Mouse (Mus musculus): ENCODE results near the gene Dhx9.
A peak's percentile ranks its signal among the peaks of the same experiment; 100 is the strongest.
"Not testable (repeated sequence)": the region's sequence is repeated elsewhere in the genome, so short reads cannot be mapped to it uniquely, and the experiment has no call there.

Dhx9 gene

GRCm38 (mm10) chr1:153487500-153487879 is at the start of gene Dhx9:
Dhx9 (minus strand) TSS chr1:153487660.
- DNase-seq (ENCODE audit: low spot score): peak; percentile 94

DNA sequence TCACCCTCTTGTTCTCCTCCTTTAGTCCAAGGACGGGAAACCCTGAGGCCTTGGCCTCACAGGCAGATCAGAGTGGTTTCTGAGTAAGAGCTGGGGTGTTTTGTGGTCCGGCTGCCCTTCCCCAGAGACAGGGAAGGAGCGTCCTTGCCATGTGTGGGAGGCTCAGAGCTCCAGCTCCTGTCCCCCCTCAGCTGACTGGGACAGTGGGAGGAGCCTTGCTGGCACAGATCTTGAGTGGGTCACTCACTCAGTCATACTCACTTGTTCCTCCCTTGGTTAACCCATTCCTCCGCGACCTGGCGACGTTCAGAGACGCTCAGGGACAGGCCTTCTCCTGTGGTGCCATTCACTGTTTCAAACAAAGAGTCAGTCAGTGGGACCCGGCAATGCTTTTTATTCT is 48.2 kb upstream of the Dhx9 start:
- no peak for DNase-seq (ENCODE audit: low spot score)

GRCm38 (mm10) chr1:153532896-153533295 is 45.4 kb upstream of the Dhx9 start:
- not testable (repeated sequence) for DNase-seq (ENCODE audit: low spot score)

GRCm38 (mm10) chr1:153532234-153532841 is 44.9 kb upstream of the Dhx9 start:
- DNase-seq (ENCODE audit: low spot score): no peak

DNA sequence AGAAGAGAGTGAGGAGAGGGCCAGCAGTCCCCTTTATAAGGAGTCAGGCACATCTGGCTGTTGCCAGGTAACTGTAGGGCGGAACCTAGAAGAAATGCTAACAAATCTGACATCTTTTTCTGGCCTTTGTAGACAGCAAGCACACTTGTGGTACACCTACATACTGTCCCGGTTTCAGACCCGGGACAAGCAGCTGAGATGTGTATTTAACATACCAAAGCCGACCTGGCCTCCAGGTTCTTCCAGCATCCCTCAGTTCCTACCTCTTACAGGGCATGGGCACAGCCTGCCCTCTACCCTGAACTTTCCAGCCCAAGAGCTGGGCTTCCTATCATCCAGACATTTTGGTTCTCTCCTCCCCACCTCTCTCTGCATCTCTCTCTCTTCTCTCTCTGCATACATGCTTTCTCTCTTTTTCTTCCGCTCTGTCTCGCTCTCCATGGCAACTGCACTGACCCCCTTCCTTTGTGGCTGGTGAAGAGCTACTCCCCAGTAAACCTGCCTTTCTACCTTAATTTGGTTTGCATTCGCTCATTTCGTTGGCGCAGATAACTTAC is 44.3 kb upstream of the Dhx9 start:
- DNase-seq (ENCODE audit: low spot score): no peak

- DNase-seq (ENCODE audit: low spot score): no peak
Observed at GRCm38 (mm10) chr1:153522116-153522515, 34.7 kb upstream of the Dhx9 start.

DNA sequence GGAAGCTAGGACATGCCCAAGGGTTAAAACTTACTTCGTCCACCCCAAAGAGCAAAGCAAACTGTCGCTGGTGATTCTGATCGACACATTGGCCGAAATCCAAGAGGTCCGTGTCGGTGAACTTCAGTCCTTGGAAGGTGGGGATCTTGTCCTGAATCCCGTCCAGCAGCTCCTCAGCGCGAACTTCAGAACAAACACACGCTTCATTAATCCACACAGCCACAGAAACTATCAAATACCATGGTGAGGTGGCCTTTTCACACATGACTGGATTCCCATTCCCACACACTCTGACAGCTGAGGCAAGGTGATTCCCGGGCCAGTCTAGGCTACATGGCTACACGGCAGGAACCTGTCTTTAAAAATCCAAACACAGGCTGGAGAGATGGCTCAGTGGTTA is 27.9 kb upstream of the Dhx9 start:
- no peak for DNase-seq (ENCODE audit: low spot score)

GRCm38 (mm10) chr1:153510330-153511009 is 23.0 kb upstream of the Dhx9 start:
- DNase-seq (ENCODE audit: low spot score): no peak

DNA sequence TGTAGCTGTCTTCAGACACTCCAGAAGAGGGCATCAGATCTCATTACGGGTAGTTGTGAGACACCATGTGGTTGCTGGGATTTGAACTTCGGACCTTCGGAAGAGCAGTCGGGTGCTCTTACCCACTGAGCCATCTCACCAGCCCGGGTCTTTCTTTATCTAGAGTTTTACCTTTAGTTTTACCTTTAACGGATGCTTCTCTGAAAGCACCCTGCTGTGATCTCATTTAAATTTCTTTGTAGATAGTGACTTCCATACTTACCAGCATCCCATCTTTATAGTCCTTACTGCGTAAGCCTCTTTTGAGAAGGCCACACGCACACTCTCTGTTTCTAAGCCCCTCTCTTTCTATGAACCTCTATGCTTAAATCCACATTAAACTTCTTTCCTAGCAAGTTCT is 22.1 kb upstream of the Dhx9 start:
- DNase-seq (ENCODE audit: low spot score): not testable (repeated sequence)

GRCm38 (mm10) chr1:153509012-153509411 is 21.6 kb upstream of the Dhx9 start:
- no peak for DNase-seq (ENCODE audit: low spot score)

GRCm38 (mm10) chr1:153506266-153506665 is 18.8 kb upstream of the Dhx9 start:
- no peak for DNase-seq (ENCODE audit: low spot score)

- DNase-seq (ENCODE audit: low spot score): no peak
Observed at GRCm38 (mm10) chr1:153501644-153502321, 14.3 kb upstream of the Dhx9 start.

DNA sequence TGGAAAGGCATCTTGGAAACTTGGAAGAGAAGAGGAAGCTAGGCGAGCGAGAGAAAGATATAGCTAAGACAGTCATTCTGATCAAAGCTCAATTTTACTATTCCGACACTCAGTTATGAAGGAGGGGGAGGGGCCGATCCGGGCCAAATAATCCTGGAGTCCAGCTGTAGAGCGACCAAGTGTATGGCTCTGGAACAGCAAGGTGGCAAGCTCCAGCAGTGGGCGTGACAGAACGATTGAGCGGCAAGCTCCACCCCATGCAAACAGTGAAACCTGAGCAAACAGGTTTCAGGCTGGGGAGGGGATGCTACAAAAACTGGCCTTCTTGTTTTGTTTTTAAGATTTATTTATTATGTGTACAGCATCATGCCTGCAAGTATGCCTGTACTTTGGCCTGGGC is 12.6 kb upstream of the Dhx9 start:
- DNase-seq (ENCODE audit: low spot score): no peak

DNA sequence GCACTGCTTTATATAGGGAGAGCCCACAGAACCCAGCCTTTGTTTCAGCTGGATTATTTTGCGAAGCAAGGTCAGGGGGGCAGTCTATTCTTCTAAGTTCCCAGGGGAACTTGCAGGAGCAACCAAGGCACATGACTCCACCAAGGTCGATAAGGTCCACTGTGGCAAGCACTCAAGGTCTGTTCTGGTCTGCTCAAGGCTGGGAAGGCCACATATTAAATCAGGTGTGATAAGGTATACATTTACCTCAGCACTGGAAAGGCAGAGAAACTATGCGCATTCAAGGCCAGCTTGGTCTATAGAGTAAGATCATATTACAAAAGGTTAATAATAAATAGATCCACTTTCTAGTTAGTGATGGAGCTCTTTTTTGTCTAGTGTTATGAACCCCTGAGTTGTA is 8.6 kb upstream of the Dhx9 start:
- no peak for DNase-seq (ENCODE audit: low spot score)

DNA sequence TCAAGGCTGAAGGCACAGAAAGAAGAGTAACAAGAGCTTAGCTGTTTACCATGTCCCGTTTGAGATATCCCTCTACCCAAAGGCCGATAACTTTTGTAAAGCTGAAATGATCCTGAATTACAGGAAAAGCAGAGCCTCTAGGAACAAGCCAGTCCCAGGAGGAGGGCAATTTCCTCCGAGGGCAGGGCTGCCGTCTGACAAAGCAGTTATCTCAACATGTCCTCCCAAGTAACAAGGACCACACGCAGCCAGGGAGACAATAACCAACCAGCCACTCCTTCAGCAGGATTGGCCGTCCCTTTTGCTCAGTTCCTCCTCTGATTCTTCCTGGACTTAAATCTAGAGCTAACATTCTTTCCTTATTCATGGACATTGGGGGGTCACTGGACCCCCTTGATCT is 6.5 kb upstream of the Dhx9 start:
- DNase-seq (ENCODE audit: low spot score): no peak

- DNase-seq (ENCODE audit: low spot score): no peak
Observed at GRCm38 (mm10) chr1:153493338-153493737, 5.9 kb upstream of the Dhx9 start.

GRCm38 (mm10) chr1:153491822-153492221 is 4.4 kb upstream of the Dhx9 start:
- DNase-seq (ENCODE audit: low spot score): no peak

GRCm38 (mm10) chr1:153491345-153491744 is 3.9 kb upstream of the Dhx9 start:
- no peak for DNase-seq (ENCODE audit: low spot score)

GRCm38 (mm10) chr1:153489963-153490362 is 2.5 kb upstream of the Dhx9 start:
- no peak for DNase-seq (ENCODE audit: low spot score)

- no peak for DNase-seq (ENCODE audit: low spot score)
Observed at GRCm38 (mm10) chr1:153489540-153489939, 2.1 kb upstream of the Dhx9 start.

GRCm38 (mm10) chr1:153489132-153489531 is 1.7 kb upstream of the Dhx9 start:
- DNase-seq (ENCODE audit: low spot score): no peak

- peak; percentile 19 for DNase-seq (ENCODE audit: low spot score)
Observed at GRCm38 (mm10) chr1:153486767-153487499, 527 bp downstream of the Dhx9 start.
